Mouse (Mus musculus): ENCODE measurements around the gene Kmt2c.
A peak's percentile ranks its signal among the peaks of the same experiment; 100 is the strongest.
"Not testable (repeated sequence)": the region's sequence is repeated elsewhere in the genome, so short reads cannot be mapped to it uniquely, and the experiment has no call there.

Gene Kmt2c

GRCm38 (mm10) chr5:25243101-25243500 is 255.5 kb downstream of the Kmt2c start:
- no peak for DNase-seq (ENCODE audit: inconsistent age in 2 of 2, low spot score in 1 of 2)

DNA sequence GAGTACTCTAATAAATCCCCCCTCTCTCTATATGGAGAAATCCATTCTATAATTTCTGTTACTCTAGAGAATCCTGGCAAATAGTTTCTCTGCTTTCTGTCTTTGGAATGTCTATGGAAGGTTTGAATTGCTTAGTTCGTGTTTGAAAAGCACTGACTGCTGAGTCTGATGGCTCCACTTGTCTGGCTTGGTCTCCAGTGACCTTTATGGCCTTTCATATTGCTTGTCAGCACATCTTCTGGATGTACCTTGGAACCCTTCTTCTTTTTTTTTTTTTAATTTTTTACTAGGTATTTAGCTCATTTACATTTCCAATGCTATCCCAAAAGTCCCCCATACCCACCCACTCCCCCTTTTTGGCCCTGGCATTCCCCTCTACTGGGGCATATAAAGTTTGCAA is 274.2 kb downstream of the Kmt2c start:
- not testable (repeated sequence) for DNase-seq (ENCODE audit: inconsistent age in 2 of 2, low spot score in 1 of 2)

DNA sequence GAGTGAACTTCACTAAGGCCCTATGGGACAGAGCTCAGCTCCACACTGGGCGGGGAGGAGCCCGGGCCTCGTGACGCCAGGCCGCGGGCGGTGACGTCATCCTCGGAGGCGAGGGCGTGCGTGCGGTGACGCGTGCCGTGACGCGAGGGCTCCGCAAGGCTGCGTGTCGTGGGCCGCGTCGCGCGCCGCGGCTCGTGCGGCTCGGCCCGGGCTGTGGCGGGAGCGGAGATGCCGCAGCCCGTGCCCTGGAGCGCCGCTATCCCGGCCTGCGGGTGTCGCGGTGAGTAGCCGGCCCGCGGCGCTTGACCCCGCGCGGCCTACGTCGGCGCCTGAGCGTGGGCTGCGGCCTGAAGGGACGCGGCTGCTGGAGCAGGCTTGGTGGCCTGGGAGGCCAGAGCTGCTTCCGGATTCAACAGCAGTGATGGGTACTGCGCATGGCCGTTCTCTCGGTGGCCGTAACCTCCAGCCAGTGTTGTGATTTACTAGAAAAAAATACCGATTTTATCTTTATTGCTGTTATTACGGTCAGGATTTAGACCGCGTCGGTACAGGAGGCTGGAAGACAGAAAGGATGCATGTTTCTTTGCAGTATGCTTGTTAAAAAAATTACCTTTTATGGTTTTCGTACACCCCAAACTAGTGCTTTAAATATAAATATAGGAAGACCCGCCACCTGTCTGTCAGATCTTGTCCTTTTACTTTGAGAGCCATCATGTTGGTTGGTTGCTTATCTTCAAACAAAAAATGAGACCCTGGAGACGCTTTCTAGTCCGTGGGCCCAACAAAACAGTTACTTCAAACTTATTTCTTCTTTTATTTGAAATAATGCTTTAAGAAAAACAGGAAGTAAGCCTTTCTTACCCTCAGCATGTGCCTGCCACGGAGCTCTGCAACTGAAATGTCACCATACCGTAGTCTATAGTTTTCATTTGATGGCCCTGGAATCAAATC is 275.6 kb downstream of the Kmt2c start, which contains the start of gene E130116L18Rik:
TSS of gene E130116L18Rik (minus strand) at position 402 of the 951 bp plus-strand sequence.
- DNase-seq (ENCODE audit: inconsistent age in 2 of 2, low spot score in 1 of 2): peak; percentile 92 to 97

All from adrenal gland, adult (tissue).